Mouse (Mus musculus) gastrocnemius, postnatal 14 days (tissue): ENCODE data around the gene Trim30a. TPM values are rescaled to one million over a fixed set of nuclear protein-coding genes. Genes with fewer than 3 reads are reported as not detected.
"Not testable (repeated sequence)": the region's sequence is repeated elsewhere in the genome, so short reads cannot be mapped to it uniquely, and the experiment has no call there.

Experiments used
- DNase-seq: peaks from one replicate; pipeline ENCODE4 v3.0.0; 2021; ENCODE audit warnings: mixed read lengths
- intact Hi-C: fragments of 180-260 bp; cut with DNase I; formaldehyde crosslinking; loops from one replicate; pipeline ENCODE4 v1.15.1; 2025; ENCODE audit warnings: low total_unique reads
- long read RNA-seq, 2 experiments: library from polyadenylated mRNA; stranded (forward); transcript quantifications; one replicate each; pipeline ENCODE4 v2.0.0; 2021
- total RNA-seq, 2 experiments: library from RNA; stranded (reverse); gene quantifications; 2 replicates each; pipeline ENCODE4 v1.2.3; 2021

Gene Trim30a
- under 1 TPM; 0.72 to 0.80 TPM for total RNA-seq
- long read RNA-seq, experiment 1, partial matches to known transcripts = 0 of 1 reads
- long read RNA-seq, experiment 1, other reads (novel, unspliced or antisense) = 1 of 1 reads
- long read RNA-seq, experiment 2, partial matches to known transcripts = 0 of 1 reads
- long read RNA-seq, experiment 2, other reads (novel, unspliced or antisense) = 1 of 1 reads

GRCm38 (mm10) chr7:104465065-104465744 lies at the start of gene Trim30a:
Gene Trim30a, minus strand, starts transcription at chr7:104465193.
- no peak for DNase-seq
- intact Hi-C loops = no loop called here

- not testable (repeated sequence) for DNase-seq
These were observed 42.5 kb upstream of the Trim30a start, which contains the start of gene Trim30d for GRCm38 (mm10) chr7:104507421-104508065. Gene Trim30d, minus strand, starts transcription at chr7:104507849.

GRCm38 (mm10) chr7:104501589-104502371 lies 36.8 kb upstream of the Trim30a start:
- intact Hi-C loops = no loop called here
- no peak for DNase-seq

More at GRCm38 (mm10) chr7:104507421-104508065, 42.5 kb upstream of the Trim30a start, which contains the start of gene Trim30d:
- intact Hi-C loops = loop anchor here (2.0 kb wide), 1 partner anchor 61 kb away; no protein-coding TSS in a partner anchor

DNA sequence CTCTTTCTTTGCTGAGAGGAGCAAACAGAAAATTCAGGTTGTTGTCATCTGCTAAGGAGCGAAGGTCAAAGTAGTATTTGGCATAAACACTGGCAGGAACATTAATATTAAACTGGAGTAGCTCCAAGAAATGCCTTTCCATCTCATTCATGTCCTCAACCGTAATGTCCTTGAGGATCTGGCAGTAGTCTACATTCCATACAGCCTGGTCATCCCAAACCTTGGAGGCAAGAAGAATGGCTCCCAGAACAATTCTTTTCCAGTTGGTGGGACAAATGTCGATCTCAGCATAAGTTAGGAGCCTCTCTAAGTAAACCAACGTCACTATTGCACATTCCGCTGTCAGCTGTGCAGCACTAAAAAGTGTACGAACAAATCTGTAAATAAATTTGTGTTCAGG lies 36.2 kb upstream of the Trim30a start:
- intact Hi-C loops, DNase-seq: not testable (repeated sequence)

DNA sequence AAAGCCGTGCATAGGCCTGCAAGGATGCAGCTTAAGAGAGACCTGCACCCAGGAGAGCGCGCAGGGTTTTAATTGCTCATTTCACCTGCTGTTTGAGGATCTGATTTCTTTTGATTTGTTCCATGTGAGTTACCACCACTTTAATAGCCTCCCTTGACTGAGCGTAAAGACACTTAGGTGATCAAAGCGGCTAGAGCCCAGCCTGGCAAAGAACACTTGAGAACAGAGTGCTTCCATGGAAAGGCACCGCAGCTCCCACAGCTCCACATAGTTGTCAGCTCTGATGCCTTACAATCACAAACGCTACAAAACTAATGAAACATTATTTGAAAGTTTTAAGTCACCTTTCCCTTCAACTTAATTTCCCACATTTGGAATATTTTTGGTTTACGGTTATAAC lies 34.5 kb upstream of the Trim30a start:
- intact Hi-C loops = not testable (repeated sequence)

DNA sequence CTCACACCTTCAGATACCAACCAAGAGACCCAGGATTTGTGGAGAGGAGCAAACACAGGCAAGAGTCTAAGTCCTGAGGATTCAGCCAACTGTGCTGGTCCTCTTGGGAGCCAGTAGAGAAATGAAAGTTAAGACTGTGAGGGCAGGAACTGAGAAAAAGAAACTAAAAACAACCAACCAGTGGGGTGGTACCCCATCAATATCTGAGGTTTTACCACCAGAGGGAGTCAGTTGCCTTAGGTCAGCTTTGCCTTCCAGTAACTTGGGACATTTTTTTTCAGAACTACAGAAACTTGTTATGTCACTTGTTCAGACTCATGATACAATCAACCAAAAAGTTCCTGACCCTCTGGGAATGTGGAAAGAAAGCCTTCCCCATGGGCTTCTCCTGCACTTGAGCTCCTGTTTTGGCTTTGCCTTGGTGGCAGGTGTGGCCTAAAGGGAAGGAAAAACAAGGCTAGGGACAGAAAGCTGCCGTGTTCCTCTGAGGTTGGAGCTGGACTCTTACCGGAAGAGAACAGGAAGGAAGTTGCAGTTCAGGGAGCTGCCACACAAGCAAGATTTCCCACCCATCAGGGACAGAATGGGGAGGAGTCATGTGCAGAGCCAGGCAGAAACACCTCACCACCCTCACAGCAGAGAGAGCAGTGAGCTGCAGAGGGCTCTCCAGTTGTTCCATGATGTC lies 18.9 kb downstream of the Trim30a start:
- no peak for DNase-seq
- intact Hi-C loops = loop anchor here (2.0 kb wide), 1 partner anchor 63 kb away; no protein-coding TSS in a partner anchor

More for the DNA sequence above, 34.5 kb upstream of the Trim30a start:
- not testable (repeated sequence) for DNase-seq

- intact Hi-C loops = no loop called here
- DNase-seq = no peak
These were observed 60.5 kb downstream of the Trim30a start for GRCm38 (mm10) chr7:104404460-104404950.

DNA sequence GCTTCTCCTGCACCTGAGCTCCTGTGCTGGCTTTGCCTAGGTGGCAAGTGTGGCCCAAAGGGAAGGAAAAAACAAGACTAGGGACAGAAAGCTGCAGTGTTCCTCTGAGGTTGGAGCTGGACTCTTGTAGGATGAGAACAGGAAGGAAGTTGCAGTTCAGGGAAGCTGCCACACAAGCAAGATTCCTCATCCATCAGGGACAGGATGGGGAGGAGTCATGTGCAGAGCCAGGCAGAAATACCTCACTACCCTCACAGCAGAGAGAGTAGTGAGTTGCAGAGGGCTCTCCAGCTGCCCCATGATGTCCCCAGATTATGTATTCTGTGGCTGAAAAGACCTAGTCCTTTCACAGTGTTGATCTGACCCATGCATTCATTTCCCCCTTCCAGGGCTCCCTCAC lies 63.9 kb downstream of the Trim30a start:
- no peak for DNase-seq
- intact Hi-C loops = no loop called here

GRCm38 (mm10) chr7:104400698-104401097 lies 64.3 kb downstream of the Trim30a start, which contains the start of gene Trim30c:
Gene Trim30c, minus strand, starts transcription at chr7:104400837.
- no peak for DNase-seq
- intact Hi-C loops = no loop called here

GRCm38 (mm10) chr7:104398492-104398891 lies 66.5 kb downstream of the Trim30a start:
- DNase-seq = no peak
- intact Hi-C loops = no loop called here

DNA sequence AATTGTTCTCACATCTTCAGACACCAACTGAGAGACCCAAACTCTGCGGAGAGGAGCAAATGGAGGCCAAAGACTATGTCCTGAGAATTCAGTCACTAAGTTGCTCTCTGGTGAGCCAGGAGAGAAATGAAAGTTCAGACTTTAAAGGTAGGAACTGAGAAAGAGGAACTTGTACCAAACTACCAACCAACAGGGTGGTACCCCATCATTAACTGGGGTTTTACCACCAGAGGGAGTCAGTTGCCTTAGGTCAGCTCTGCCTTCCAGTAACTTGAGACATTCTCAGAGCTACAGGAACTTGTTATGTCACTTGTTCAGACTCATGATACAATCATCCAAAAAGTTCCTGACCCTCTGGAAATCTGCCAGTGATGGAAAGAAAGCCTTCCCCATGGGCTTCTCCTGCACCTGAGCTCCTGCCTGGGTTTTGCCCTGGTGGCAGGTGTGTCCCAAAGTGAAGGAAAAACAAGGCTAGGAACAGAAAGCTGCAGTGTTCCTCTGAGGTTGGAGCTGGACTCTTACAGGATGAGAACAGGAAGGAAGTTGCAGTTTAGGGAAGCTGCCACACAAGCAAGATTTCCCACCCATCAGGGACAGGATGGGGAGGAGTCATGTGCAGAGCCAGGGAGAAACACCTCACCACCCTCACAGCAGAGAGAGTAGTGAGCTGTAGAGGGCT lies 95.1 kb downstream of the Trim30a start, which contains the start of gene Trim30b:
TSS of gene Trim30b (minus strand) at position 149 of the 679 bp plus-strand sequence.
- intact Hi-C loops = no loop called here
- no peak for DNase-seq

- no peak for DNase-seq
- intact Hi-C loops = no loop called here
These were observed 98.7 kb downstream of the Trim30a start for GRCm38 (mm10) chr7:104366339-104366738.

Other genes starting within 250 kb of the Trim30a start
- under 1 TPM; 0.18 to 0.31 TPM for gene Trim6, start 246.4 kb downstream of the Trim30a start, total RNA-seq
- gene Trim34a, start 220.7 kb downstream of the Trim30a start, total RNA-seq = 1 to 10 TPM; 1.1 to 1.4 TPM
- under 1 TPM; 0.55 to 0.62 TPM for gene Trim5, start 177.1 kb downstream of the Trim30a start, total RNA-seq
- gene Trim12a, start 149.7 kb downstream of the Trim30a start, total RNA-seq = 1 to 10 TPM; 2.5 TPM
- gene Trim34b, start 135.7 kb downstream of the Trim30a start, total RNA-seq = under 1 TPM; 0.14 to 0.24 TPM
- gene Trim12c, start 111.8 kb downstream of the Trim30a start, total RNA-seq = 1 to 10 TPM; 2.1 TPM
- gene Trim30b, start 95.3 kb downstream of the Trim30a start, total RNA-seq = not detected
- gene Trim30c, start 64.4 kb downstream of the Trim30a start, total RNA-seq = under 1 TPM in 1 of 2 experiments, not detected in 1; 0.16 TPM
- under 1 TPM; 0.49 to 0.51 TPM for gene Trim30d, start 42.7 kb upstream of the Trim30a start, total RNA-seq
- gene Olfr651, start 84.9 kb upstream of the Trim30a start, total RNA-seq = not detected
- gene Olfr652, start 95.7 kb upstream of the Trim30a start, total RNA-seq = not detected
- gene Olfr653, start 112.1 kb upstream of the Trim30a start, total RNA-seq = not detected
- not detected for gene Olfr654, start 121.8 kb upstream of the Trim30a start, total RNA-seq
- gene Olfr655, start 136.6 kb upstream of the Trim30a start, total RNA-seq = not detected
- gene Olfr656, start 148.8 kb upstream of the Trim30a start, total RNA-seq = not detected
- gene Olfr657, start 159.6 kb upstream of the Trim30a start, total RNA-seq = not detected
- not detected for gene Olfr658, start 182.1 kb upstream of the Trim30a start, total RNA-seq
- not detected for gene Olfr659, start 201.6 kb upstream of the Trim30a start, total RNA-seq
- not detected for gene Olfr661, start 221.3 kb upstream of the Trim30a start, total RNA-seq